Mouse (Mus musculus) bone marrow, adult 2 months (tissue): Measurements from ENCODE around the gene Ntn1. TPM values are rescaled to one million over a fixed set of nuclear protein-coding genes. Genes with fewer than 3 reads are reported as not detected.
A peak's percentile ranks its signal among the peaks of the same experiment; 100 is the strongest.

ENCODE experiments used
- H3K27ac ChIP-seq: fragments of 200-500 bp; 2 replicates; pipeline ENCODE4 v1.5.1; 2012; ENCODE audit warnings: low read depth, mild to moderate bottlenecking, control low read depth, inconsistent platforms, low read length; ENCODE audit not compliant: control insufficient read depth, poor library complexity, insufficient read depth
- H3K4me1 ChIP-seq: fragments of 200-500 bp; 2 replicates; pipeline ENCODE4 v1.6.1; 2011; ENCODE audit warnings: low read length; ENCODE audit not compliant: control insufficient read depth, insufficient read depth
- H3K4me3 ChIP-seq: fragments of 200-500 bp; replicated peaks from 2 replicates; pipeline ENCODE3; 2011; ENCODE audit warnings: mild to moderate bottlenecking, low read depth, low read length, control low read depth; ENCODE audit not compliant: control insufficient read depth
- CTCF ChIP-seq: fragments of 200-500 bp; IDR thresholded peaks from 2 replicates; pipeline ENCODE4 v1.5.1; 2011; ENCODE audit warnings: low read length, control low read depth; ENCODE audit not compliant: control insufficient read depth, insufficient read depth
- POLR2A ChIP-seq: fragments of 200-500 bp; IDR thresholded peaks from 2 replicates; pipeline ENCODE4 v1.6.1; 2011; ENCODE audit warnings: low read depth, mild to moderate bottlenecking, control low read depth, low read length, borderline replicate concordance; ENCODE audit not compliant: control insufficient read depth
- WGBS: fragments of 180-500 bp; shearing (Covaris S2); methylation state at CpG from one replicate; pipeline ENCODE4 v1.1.7; 2018; 5-methylcytosine and 5-hydroxymethylcytosine counted together
- polyA plus RNA-seq: library from polyadenylated mRNA; stranded (reverse); fragments of >200 nt; gene quantifications from 2 replicates; pipeline ENCODE4 v1.2.4, GENCODE M21; 2011; ENCODE audit warnings: low replicate concordance; ENCODE audit not compliant: missing spikeins, insufficient read depth, insufficient read length

Gene Ntn1
- polyA plus RNA-seq, 1 experiment, result 0.72 TPM

- Histone ChIP-seq H3K27ac (no peak overlapping the region), H3K4me1 (peaks cover 3% of the 10 kb centered on the region; the same call in 1 of the 2 replicates), H3K4me3 (no peak overlapping the region)
- no peak for TF ChIP-seq CTCF
- no peak for TF ChIP-seq POLR2A
- 79% methylated on average over 8 of the region's 8 CpGs for WGBS
Measured at GRCm38 (mm10) chr11:68425492-68426315, 25.1 kb upstream of the Ntn1 start.

GRCm38 (mm10) chr11:68417831-68418230 is 17.2 kb upstream of the Ntn1 start:
- under 1% methylated on average over 9 of the region's 9 CpGs for WGBS
- TF ChIP-seq POLR2A, result no peak
- peak; percentile 93 for TF ChIP-seq CTCF
- H3K4me1 ChIP-seq, result peaks cover 2% of the 10 kb centered on the region; the same call in 1 of the 2 replicates
- no peak overlapping the region for H3K27ac ChIP-seq
- H3K4me3 ChIP-seq, result no peak overlapping the region

DNA sequence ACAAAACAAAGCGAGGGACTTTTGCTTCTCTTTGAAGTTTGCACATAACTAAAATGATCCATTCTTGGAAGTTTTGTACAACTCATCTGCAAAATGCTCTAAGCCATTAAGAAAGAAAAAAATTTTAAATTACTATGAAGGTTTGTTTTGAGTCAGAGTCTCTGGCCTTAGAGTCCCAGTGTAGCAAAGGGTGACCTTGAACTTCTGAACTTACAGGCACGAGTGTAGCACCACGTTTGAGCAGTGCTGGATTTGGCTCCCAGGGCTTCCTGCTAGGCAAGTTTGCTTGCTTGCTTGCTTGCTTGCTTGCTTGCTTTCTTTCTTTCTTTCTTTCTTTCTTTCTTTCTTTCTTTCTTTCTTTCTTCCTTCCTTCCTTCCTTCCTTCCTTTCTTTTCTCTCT is 16.4 kb upstream of the Ntn1 start:
- 42% methylated on average over 3 of the region's 3 CpGs for WGBS
- H3K4me1 ChIP-seq, result peaks cover 2% of the 10 kb centered on the region; the same call in 1 of the 2 replicates
- no peak overlapping the region for H3K4me3 ChIP-seq
- H3K27ac ChIP-seq, result no peak overlapping the region
- TF ChIP-seq POLR2A (no peak), CTCF (no peak)

DNA sequence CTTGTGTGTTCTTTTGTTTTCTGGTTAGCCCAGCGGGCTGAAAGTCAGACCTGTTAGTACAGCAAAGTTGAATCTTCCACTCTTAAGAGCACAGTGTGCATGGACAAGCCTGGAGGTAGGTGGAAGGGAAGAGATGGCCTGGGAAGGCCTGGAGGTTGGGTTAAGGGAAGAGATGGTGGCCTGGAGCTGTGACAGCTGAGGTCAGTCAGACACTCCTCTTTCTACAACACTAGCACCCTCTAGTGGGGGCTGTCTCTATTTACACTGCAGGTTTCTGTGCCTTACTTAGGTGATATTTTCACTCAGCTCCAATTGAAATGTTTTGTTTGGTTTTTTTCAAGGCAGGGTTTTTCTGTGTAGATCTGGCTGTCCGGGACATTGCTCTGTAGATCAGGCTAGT is 7.5 kb upstream of the Ntn1 start:
- no peak overlapping the region for H3K4me3 ChIP-seq
- peak; percentile 63 for TF ChIP-seq CTCF
- TF ChIP-seq POLR2A, result no peak
- H3K27ac ChIP-seq, result no peak overlapping the region
- WGBS, result 52% methylated on average over 2 of the region's 2 CpGs
- H3K4me1 ChIP-seq, result no peaks in the 10 kb centered on the region

- WGBS, result 35% methylated on average over 11 of the region's 11 CpGs
- TF ChIP-seq CTCF (no peak), POLR2A (no peak)
- H3K4me1 ChIP-seq, result no peaks in the 10 kb centered on the region
- no peak overlapping the region for H3K4me3 ChIP-seq
- H3K27ac ChIP-seq, result no peak overlapping the region
Measured at GRCm38 (mm10) chr11:68407266-68407926, 6.8 kb upstream of the Ntn1 start.

DNA sequence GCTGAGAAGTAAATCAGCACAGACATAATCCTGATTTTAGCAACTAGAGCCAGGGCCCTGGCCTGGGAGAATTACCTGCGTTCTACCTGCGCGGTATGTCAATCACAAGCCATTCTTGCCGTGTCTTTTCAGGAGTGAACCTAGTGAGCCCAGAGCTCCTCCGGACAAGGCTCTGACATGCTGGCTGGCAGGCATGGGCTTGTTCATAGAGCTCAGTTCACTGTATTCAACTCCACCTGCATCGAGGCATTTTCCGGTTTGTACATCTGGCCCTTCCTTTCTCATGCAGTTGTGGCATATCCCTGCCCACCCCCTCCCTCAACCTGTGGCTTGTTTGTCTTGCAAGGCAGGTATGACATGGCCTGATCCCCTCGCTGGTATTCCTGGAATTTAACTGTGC is 5.0 kb upstream of the Ntn1 start:
- H3K4me1 ChIP-seq, result no peaks in the 10 kb centered on the region
- H3K27ac ChIP-seq, result no peak overlapping the region
- WGBS, result 85% methylated on average over 8 of the region's 8 CpGs
- no peak for TF ChIP-seq POLR2A
- TF ChIP-seq CTCF, result no peak
- no peak overlapping the region for H3K4me3 ChIP-seq

GRCm38 (mm10) chr11:68404185-68404584 is 3.6 kb upstream of the Ntn1 start:
- H3K4me3 ChIP-seq, result no peak overlapping the region
- 36% methylated on average over 4 of the region's 4 CpGs for WGBS
- no peak for TF ChIP-seq POLR2A
- peak; percentile 58 for TF ChIP-seq CTCF
- no peaks in the 10 kb centered on the region for H3K4me1 ChIP-seq
- no peak overlapping the region for H3K27ac ChIP-seq

DNA sequence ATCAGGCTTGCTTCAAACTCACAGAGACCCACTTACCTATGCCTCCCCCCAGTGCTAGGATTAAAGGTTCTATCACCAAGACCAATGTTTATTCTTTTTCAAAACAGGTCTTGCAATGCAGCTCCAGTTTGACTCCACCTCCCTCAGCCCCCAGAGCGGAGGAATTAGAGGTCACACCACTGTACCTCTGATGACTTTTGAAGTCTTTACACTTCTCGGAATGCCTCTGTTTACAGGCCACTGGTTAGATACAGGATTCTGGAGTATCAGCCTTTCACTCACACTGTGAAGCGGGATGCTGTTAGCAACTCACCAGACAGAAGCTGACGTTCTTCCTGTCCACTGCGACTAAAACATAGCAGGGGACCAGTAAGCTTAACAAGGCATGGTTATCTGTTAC is 805 bp upstream of the Ntn1 start:
- WGBS, result 51% methylated on average over 5 of the region's 5 CpGs
- H3K4me1 ChIP-seq, result no peaks in the 10 kb centered on the region
- TF ChIP-seq CTCF, result no peak
- no peak for TF ChIP-seq POLR2A
- H3K27ac ChIP-seq, result no peak overlapping the region
- H3K4me3 ChIP-seq, result no peak overlapping the region
